Mouse (Mus musculus) stomach, postnatal 0 days (tissue): Measurements from ENCODE around the gene Tmem123. TPM values are rescaled to one million over a fixed set of nuclear protein-coding genes. Genes with fewer than 3 reads are reported as not detected.

ENCODE experiments used
- ATAC-seq: fragments of 200-750 bp; cut with Nextera tagmentation; 2 replicates; pipeline ENCODE4 v1.8.0; 2017; ENCODE audit not compliant: low FRiP score, low TSS enrichment
- DNase-seq: peaks from one replicate; pipeline ENCODE4 v3.0.0-alpha.2; 2016; ENCODE audit warnings: low spot score
- H3K27ac ChIP-seq: fragments of 300-500 bp; sonication (generic); replicated peaks from 2 replicates; pipeline ENCODE4 v1.5.1; 2014; ENCODE audit warnings: mild to moderate bottlenecking, control low read depth
- H3K27me3 ChIP-seq: fragments of 300-500 bp; sonication (generic); 2 replicates; pipeline ENCODE4 v1.6.1; 2014; ENCODE audit warnings: low read length; ENCODE audit not compliant: control insufficient read depth, insufficient read depth
- H3K36me3 ChIP-seq: fragments of 300-500 bp; sonication (generic); 2 replicates; pipeline ENCODE4 v1.6.1; 2014; ENCODE audit warnings: low read length, mixed read lengths; ENCODE audit not compliant: control insufficient read depth, insufficient read depth
- H3K4me1 ChIP-seq: fragments of 300-500 bp; sonication (generic); replicated peaks from 2 replicates; pipeline ENCODE4 v1.6.1; 2014; ENCODE audit warnings: antibody characterized with exemption; ENCODE audit not compliant: control insufficient read depth, insufficient read depth
- H3K4me2 ChIP-seq: fragments of 300-500 bp; sonication (generic); replicated peaks from 2 replicates; pipeline ENCODE4 v1.6.1; 2014; ENCODE audit warnings: low read depth, mild to moderate bottlenecking, control low read depth, moderate library complexity
- H3K4me3 ChIP-seq: fragments of 300-500 bp; sonication (generic); 2 replicates; pipeline ENCODE4 v1.5.1; 2014; ENCODE audit warnings: low read depth, low read length, control low read depth
- H3K9ac ChIP-seq: fragments of 300-500 bp; sonication (generic); 2 replicates; pipeline ENCODE4 v1.6.1; 2014; ENCODE audit warnings: mild to moderate bottlenecking, low read length, control low read depth, mixed read lengths
- H3K9me3 ChIP-seq: fragments of 300-500 bp; sonication (generic); 2 replicates; pipeline ENCODE4 v1.6.1; 2016; ENCODE audit warnings: low read length; ENCODE audit not compliant: control insufficient read depth
- CTCF ChIP-seq: IDR thresholded peaks from 2 replicates; pipeline ENCODE4 v1.5.1; 2016; ENCODE audit warnings: antibody characterized with exemption, low read depth, mild to moderate bottlenecking, moderate library complexity
- EP300 ChIP-seq: optimal IDR thresholded peaks from 2 replicates; pipeline ENCODE3; 2016; ENCODE audit warnings: antibody characterized with exemption
- WGBS: fragments of 180-500 bp; shearing (Covaris S2); extraction: QIAGEN DNeasy Blood & Tissue Kit; methylation state at CpG from one replicate; pipeline ENCODE4 v1.1.7; 2014; 5-methylcytosine and 5-hydroxymethylcytosine counted together
- polyA plus RNA-seq: library from polyadenylated mRNA; unstranded; fragments of >200 nt; fragmentation: Nextera tagmentation; extraction: Ambion mirVana; gene quantifications from 2 replicates; pipeline ENCODE4 v1.2.1, GENCODE M21; 2015

The Tmem123 gene
- polyA plus RNA-seq, 1 experiment from 2014 or later = 117 TPM

- H3K27me3 ChIP-seq = no peaks in the 10 kb centered on the region
- no peak for DNase-seq
- H3K36me3 ChIP-seq = peaks cover 4% of the 10 kb centered on the region; the same call in 1 of the 2 replicates
- no peak overlapping the region for H3K27ac ChIP-seq
- H3K4me1 ChIP-seq = no peaks in the 10 kb centered on the region
- H3K4me2 ChIP-seq = no peak overlapping the region
- TF ChIP-seq CTCF = no peak
- TF ChIP-seq EP300 = no peak
- no peak overlapping the region for H3K9ac ChIP-seq
- no peaks in the 10 kb centered on the region for H3K9me3 ChIP-seq
- H3K4me3 ChIP-seq = no peak overlapping the region
- 55% methylated on average over 1 of the region's 1 CpGs for WGBS
- no peak for ATAC-seq
These were observed 20.8 kb downstream of the Tmem123 start for GRCm38 (mm10) chr9:7784615-7785012.

DNA sequence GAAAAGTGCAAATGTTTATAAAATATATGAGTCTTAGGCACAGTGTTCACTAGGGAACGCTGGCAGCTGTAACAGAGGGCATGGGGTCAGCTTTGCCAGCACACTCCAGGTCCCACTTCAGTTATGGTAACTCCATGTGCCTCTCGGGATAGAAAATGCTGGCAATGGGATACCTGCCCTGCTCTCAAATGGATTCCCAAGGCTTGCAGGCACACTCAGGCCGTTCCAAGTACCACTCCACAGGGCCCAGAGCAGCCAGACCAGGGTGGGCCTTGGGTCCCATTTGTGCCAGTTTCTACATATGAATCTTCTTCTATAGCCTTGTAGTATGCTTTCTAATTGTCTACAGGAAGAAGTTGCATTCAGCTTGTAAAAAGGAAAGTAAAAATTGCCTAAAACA is 21.6 kb downstream of the Tmem123 start:
- no peak overlapping the region for H3K27ac ChIP-seq
- no peak for ATAC-seq
- no peak overlapping the region for H3K4me2 ChIP-seq
- DNase-seq = no peak
- H3K4me3 ChIP-seq = no peak overlapping the region
- no peaks in the 10 kb centered on the region for H3K9me3 ChIP-seq
- H3K4me1 ChIP-seq = no peaks in the 10 kb centered on the region
- no peaks in the 10 kb centered on the region for H3K27me3 ChIP-seq
- H3K9ac ChIP-seq = no peak overlapping the region
- WGBS = 85% methylated on average over 3 of the region's 3 CpGs
- no peak for TF ChIP-seq EP300
- H3K36me3 ChIP-seq = peaks cover 4% of the 10 kb centered on the region; the same call in 1 of the 2 replicates

- H3K4me3 ChIP-seq = no peak overlapping the region
- TF ChIP-seq EP300 (no peak), CTCF (no peak)
- peaks cover 4% of the 10 kb centered on the region; the same call in 1 of the 2 replicates for H3K36me3 ChIP-seq
- ATAC-seq = 0 out of 2 replicates have a peak, but pooled peaks have one; percentile 26
- H3K4me2 ChIP-seq = no peak overlapping the region
- H3K9me3 ChIP-seq = no peaks in the 10 kb centered on the region
- H3K9ac ChIP-seq = no peak overlapping the region
- H3K27me3 ChIP-seq = no peaks in the 10 kb centered on the region
- H3K27ac ChIP-seq = no peak overlapping the region
- WGBS = 93% methylated on average over 7 of the region's 7 CpGs
- DNase-seq = no peak
- H3K4me1 ChIP-seq = no peaks in the 10 kb centered on the region
These were observed 22.2 kb downstream of the Tmem123 start for GRCm38 (mm10) chr9:7786086-7786485.

GRCm38 (mm10) chr9:7788411-7788810 is 24.6 kb downstream of the Tmem123 start:
- no peaks in the 10 kb centered on the region for H3K9me3 ChIP-seq
- H3K27ac ChIP-seq = no peak overlapping the region
- no peaks in the 10 kb centered on the region for H3K4me1 ChIP-seq
- no peak overlapping the region for H3K4me3 ChIP-seq
- WGBS = 84% methylated on average over 6 of the region's 6 CpGs
- peaks cover 3% of the 10 kb centered on the region for H3K36me3 ChIP-seq
- TF ChIP-seq EP300 (no peak), CTCF (no peak)
- no peaks in the 10 kb centered on the region for H3K27me3 ChIP-seq
- no peak overlapping the region for H3K9ac ChIP-seq
- ATAC-seq (no peak), DNase-seq (no peak)
- no peak overlapping the region for H3K4me2 ChIP-seq

GRCm38 (mm10) chr9:7789764-7790575 is 26.1 kb downstream of the Tmem123 start:
- no peak overlapping the region for H3K4me3 ChIP-seq
- DNase-seq (no peak), ATAC-seq (no peak)
- TF ChIP-seq EP300 (no peak), CTCF (no peak)
- no peak overlapping the region for H3K27ac ChIP-seq
- no peaks in the 10 kb centered on the region for H3K4me1 ChIP-seq
- WGBS = 62% methylated on average over 8 of the region's 8 CpGs
- no peak overlapping the region for H3K4me2 ChIP-seq
- H3K9ac ChIP-seq = no peak overlapping the region
- H3K9me3 ChIP-seq = no peaks in the 10 kb centered on the region
- no peaks in the 10 kb centered on the region for H3K27me3 ChIP-seq
- peaks cover 3% of the 10 kb centered on the region for H3K36me3 ChIP-seq

- Histone ChIP-seq H3K27ac (no peak overlapping the region), H3K9me3 (no peaks in the 10 kb centered on the region), H3K27me3 (no peaks in the 10 kb centered on the region), H3K4me1 (no peaks in the 10 kb centered on the region), H3K4me2 (no peak overlapping the region), H3K4me3 (no peak overlapping the region), H3K9ac (no peak overlapping the region), H3K36me3 (peaks cover 3% of the 10 kb centered on the region; the same call in 1 of the 2 replicates)
- 88% methylated on average over 11 of the region's 11 CpGs for WGBS
- TF ChIP-seq EP300 = no peak
- TF ChIP-seq CTCF = no peak
- ATAC-seq (no peak), DNase-seq (no peak)
These were observed 26.8 kb downstream of the Tmem123 start for GRCm38 (mm10) chr9:7790580-7791084.
